Mouse (Mus musculus) ES-Bruce4 (cell line): ENCODE data around the gene Tanc1. TPM values are rescaled to one million over a fixed set of nuclear protein-coding genes. Genes with fewer than 3 reads are reported as not detected.
"Not testable (repeated sequence)": the region's sequence is repeated elsewhere in the genome, so short reads cannot be mapped to it uniquely, and the experiment has no call there.

Experiments used
- H3K27ac ChIP-seq: 2 replicates; pipeline ENCODE4 v1.5.1; 2012; ENCODE audit warnings: low read length, inconsistent platforms; ENCODE audit not compliant: insufficient read depth
- H3K27me3 ChIP-seq: 2 replicates; pipeline ENCODE4 v1.6.1; 2012; ENCODE audit warnings: mild to moderate bottlenecking, low read length, inconsistent platforms; ENCODE audit not compliant: control insufficient read depth, poor library complexity, insufficient read depth, severe bottlenecking
- H3K36me3 ChIP-seq: 2 replicates; pipeline ENCODE4 v1.6.1; 2012; ENCODE audit warnings: inconsistent platforms, mild to moderate bottlenecking, low read length, moderate library complexity; ENCODE audit not compliant: control insufficient read depth, poor library complexity, insufficient read depth, severe bottlenecking
- H3K4me1 ChIP-seq: one replicate; pipeline ENCODE4 v1.8.1; 2011; ENCODE audit warnings: low read length; ENCODE audit not compliant: control insufficient read depth, insufficient read depth
- H3K4me3 ChIP-seq: 2 replicates; pipeline ENCODE4 v1.5.1; 2011; ENCODE audit warnings: low read depth, mild to moderate bottlenecking, low read length
- H3K9ac ChIP-seq: 2 replicates; pipeline ENCODE4 v1.6.1; 2012; ENCODE audit warnings: low read depth, mild to moderate bottlenecking, inconsistent platforms; ENCODE audit not compliant: poor library complexity, severe bottlenecking
- H3K9me3 ChIP-seq: replicated peaks from 2 replicates; pipeline ENCODE4 v1.6.1; 2012; ENCODE audit warnings: mild to moderate bottlenecking, low read length, inconsistent platforms; ENCODE audit not compliant: control insufficient read depth, poor library complexity, insufficient read depth, severe bottlenecking
- CTCF ChIP-seq: IDR thresholded peaks from one replicate; pipeline ENCODE4 v1.8.1; 2011; ENCODE audit warnings: low read depth, low read length
- EP300 ChIP-seq: IDR thresholded peaks from 2 replicates; pipeline ENCODE4 v1.6.1; 2011; ENCODE audit warnings: low read depth, low read length; ENCODE audit not compliant: insufficient read depth
- POLR2A ChIP-seq: IDR thresholded peaks from one replicate; pipeline ENCODE4 v1.8.1; 2011; ENCODE audit warnings: low read length; ENCODE audit not compliant: insufficient read depth
- polyA plus RNA-seq: library from polyadenylated mRNA; stranded (reverse); fragments of >200 nt; gene quantifications from 2 replicates; pipeline ENCODE4 v1.2.4, GENCODE M21; 2011; ENCODE audit warnings: low read depth; ENCODE audit not compliant: missing spikeins, insufficient read depth, insufficient read length

The Tanc1 gene
- 55.2 and 62.4 TPM in 2 replicates for polyA plus RNA-seq

- Histone ChIP-seq H3K4me3 (peak within 1 kb of the TSS; percentile 69), H3K4me1 (peaks cover 2% of the 10 kb centered on the region), H3K9me3 (no peaks in the 10 kb centered on the region), H3K9ac (peak within 1 kb of the TSS; percentile 92), H3K27me3 (no peaks in the 10 kb centered on the region), H3K36me3 (no peaks in the 10 kb centered on the region), H3K27ac (peak within 1 kb of the TSS; percentile 84)
- TF ChIP-seq CTCF (no peak), POLR2A (peak; percentile 27), EP300 (0 out of 2 replicates have a peak, but pooled peaks have one; percentile 20)
These were observed at the start of gene Tanc1 for GRCm38 (mm10) chr2:59611831-59612732. Gene Tanc1, plus strand, starts transcription at chr2:59612042.

DNA sequence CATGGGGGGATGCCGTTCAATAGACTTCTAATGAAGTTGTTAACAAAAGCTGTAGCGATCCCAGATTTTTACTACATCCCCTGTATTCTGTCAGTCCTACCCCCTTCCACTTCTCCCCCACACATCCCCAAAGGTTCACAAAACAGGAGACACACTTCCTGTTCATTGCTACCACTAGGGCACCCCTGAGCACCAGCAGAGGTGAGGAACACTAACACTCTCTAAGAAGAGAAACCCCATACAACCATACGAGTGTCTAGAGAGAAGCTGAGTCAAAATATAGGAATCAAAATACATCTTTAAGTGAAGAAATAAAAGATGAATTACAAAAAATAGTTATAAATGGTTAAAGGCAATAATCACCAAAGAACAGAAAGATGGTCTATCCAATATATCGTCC, 49.6 kb upstream of the Tanc1 start:
- TF ChIP-seq CTCF (no peak), EP300 (no peak), POLR2A (no peak)
- H3K27me3 ChIP-seq, result no peaks in the 10 kb centered on the region
- H3K4me3 ChIP-seq, result no peak overlapping the region
- H3K4me1 ChIP-seq, result no peaks in the 10 kb centered on the region
- H3K27ac ChIP-seq, result no peak overlapping the region
- no peaks in the 10 kb centered on the region for H3K36me3 ChIP-seq
- no peaks in the 10 kb centered on the region for H3K9me3 ChIP-seq
- H3K9ac ChIP-seq, result no peak overlapping the region

DNA sequence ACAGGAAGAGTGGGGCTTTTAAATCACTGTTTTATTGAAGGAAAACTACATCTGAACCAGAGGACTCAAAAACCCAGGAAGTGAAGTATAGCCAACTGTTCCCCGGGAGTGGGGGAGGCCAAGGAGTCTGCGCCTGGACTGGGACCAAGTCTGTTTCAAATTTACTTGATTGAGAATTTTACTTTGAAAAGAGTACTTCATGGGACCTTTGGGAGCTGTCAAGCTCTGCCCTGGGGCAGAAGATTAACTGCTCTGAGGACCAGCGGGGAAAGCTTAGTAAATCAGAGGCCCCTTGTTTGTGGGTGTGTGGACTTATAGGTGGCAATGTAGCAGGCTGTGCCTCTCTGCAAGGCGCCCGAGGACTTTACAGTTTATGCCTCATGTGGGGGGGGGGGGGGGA, 49.1 kb upstream of the Tanc1 start:
- Histone ChIP-seq H3K27ac (no peak overlapping the region), H3K9me3 (no peaks in the 10 kb centered on the region), H3K27me3 (no peaks in the 10 kb centered on the region), H3K9ac (no peak overlapping the region), H3K4me1 (no peaks in the 10 kb centered on the region), H3K36me3 (no peaks in the 10 kb centered on the region), H3K4me3 (no peak overlapping the region)
- TF ChIP-seq POLR2A (no peak), EP300 (no peak), CTCF (no peak)

GRCm38 (mm10) chr2:59564029-59564611, 47.7 kb upstream of the Tanc1 start:
- not testable (repeated sequence) for H3K36me3 ChIP-seq, H3K9ac ChIP-seq, H3K9me3 ChIP-seq, H3K4me1 ChIP-seq, H3K4me3 ChIP-seq, H3K27ac ChIP-seq, H3K27me3 ChIP-seq

DNA sequence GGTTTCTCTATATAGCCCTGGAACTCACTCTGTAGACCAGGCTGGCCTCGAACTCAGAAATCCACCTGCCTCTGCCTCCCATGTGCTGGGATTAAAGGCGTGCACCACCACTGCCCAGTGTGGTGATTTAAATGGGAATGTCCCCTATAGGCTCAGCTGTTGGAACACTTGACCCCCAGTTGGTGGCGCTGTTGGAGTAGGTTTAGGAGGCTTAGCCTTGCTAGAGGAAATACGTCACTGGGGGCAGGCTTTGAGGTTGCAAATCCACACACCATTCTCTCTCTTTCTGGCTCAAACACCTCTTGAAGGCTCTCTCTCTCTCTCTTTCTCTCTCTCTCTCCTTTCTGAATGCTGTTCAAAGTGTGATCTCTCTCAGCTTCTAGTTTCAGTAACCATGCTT, 46.9 kb upstream of the Tanc1 start:
- TF ChIP-seq CTCF, result peak; percentile 33
- no peak for TF ChIP-seq POLR2A

DNA sequence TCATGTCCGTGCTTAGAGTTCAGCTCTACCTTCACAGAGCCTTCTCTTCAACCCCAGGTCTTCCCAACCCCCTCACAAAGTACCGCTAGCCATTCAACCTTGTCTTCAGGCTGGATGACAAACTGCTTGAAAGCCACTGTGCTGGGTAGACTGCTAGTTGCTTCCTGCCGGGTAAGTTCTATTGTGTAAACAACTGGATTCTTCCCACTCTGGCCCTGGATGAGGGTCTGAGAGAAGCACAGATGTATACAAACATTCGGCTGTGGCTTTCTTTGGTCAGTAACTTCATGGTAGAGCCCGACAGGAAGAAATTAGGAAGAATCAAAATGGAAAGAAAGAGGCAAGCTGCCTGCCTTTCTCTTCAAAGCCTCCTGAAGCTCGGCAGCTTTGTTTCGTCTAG, 30.9 kb upstream of the Tanc1 start:
- Histone ChIP-seq H3K4me3 (no peak overlapping the region), H3K27me3 (no peaks in the 10 kb centered on the region), H3K36me3 (no peaks in the 10 kb centered on the region), H3K4me1 (no peaks in the 10 kb centered on the region), H3K9ac (no peak overlapping the region), H3K27ac (no peak overlapping the region), H3K9me3 (no peaks in the 10 kb centered on the region)
- TF ChIP-seq CTCF, result no peak
- TF ChIP-seq POLR2A, result no peak
- no peak for TF ChIP-seq EP300

More for the DNA sequence above, 46.9 kb upstream of the Tanc1 start:
- Histone ChIP-seq H3K27me3 (no peaks in the 10 kb centered on the region), H3K4me3 (no peak overlapping the region), H3K27ac (no peak overlapping the region), H3K9ac (no peak overlapping the region), H3K9me3 (no peaks in the 10 kb centered on the region), H3K4me1 (no peaks in the 10 kb centered on the region), H3K36me3 (no peaks in the 10 kb centered on the region)
